Mouse (Mus musculus) fibroblast of lung, adult 2 months (primary cell): ENCODE results near the gene Gatd1.

Experiments
- DNase-seq: peaks from one replicate; pipeline ENCODE4 v3.0.0-alpha.2; 2011; ENCODE audit warnings: low read depth

Gene Gatd1

DNA sequence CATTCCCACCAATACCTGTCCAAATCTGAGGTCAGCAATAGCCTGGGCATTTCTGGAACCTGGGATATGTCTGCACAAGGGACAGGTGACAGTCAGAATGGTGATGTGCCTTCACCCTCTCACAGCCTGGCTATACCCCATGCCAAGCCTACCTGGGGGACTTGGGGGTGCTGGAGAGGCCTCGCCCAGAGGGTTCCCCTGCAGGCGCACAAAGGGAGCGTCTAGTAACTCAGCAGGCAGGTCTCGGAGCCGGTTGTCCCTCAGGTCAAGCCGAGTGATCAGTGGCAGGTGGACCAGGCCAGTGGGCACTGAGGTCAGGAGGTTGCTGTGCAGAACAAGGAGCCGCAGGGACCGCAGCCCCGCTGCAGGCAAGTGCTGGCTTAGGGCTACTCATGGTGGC, 27.5 kb upstream of the Gatd1 start:
- DNase-seq = no peak

DNA sequence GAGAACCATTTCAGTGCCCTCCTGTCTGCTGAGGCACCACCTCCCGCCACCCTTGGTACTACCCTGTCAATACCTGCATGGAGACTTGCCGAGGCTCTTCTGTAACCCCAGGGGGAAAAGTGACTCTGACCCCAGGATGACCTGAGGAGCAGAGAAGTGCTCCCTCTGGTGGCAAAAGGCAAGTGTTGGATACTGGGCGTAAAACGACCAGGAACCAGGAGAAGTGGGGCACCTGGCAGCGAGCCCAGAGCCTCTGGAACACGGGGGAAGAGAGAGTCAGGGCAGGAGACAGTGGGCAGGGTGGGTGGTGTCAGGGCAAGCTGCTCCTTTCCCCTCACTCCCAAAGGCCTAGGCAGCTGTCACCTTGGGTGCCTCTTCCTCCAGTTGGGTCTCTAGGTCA, 26.7 kb upstream of the Gatd1 start:
- DNase-seq = no peak

DNA sequence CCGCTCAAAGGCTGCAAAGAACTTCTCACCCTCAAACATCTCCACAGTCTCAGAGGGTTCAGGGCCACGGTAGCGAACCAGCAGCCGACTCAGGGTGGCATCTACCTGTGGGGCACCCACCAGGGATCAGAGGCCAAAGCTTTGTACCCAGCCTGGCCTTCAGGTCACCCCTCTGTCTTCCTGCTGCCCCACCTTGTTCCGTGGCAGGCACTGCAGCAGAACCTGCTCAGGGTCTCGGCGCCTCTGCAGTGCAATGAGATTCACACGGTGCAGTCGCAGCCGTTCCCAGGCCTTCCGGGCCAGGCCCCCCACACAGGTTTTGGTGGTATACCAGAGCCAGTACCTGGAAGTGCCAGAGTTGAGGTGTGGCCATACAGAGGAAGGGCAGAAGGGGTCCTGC, 25.9 kb upstream of the Gatd1 start:
- DNase-seq = no peak

DNA sequence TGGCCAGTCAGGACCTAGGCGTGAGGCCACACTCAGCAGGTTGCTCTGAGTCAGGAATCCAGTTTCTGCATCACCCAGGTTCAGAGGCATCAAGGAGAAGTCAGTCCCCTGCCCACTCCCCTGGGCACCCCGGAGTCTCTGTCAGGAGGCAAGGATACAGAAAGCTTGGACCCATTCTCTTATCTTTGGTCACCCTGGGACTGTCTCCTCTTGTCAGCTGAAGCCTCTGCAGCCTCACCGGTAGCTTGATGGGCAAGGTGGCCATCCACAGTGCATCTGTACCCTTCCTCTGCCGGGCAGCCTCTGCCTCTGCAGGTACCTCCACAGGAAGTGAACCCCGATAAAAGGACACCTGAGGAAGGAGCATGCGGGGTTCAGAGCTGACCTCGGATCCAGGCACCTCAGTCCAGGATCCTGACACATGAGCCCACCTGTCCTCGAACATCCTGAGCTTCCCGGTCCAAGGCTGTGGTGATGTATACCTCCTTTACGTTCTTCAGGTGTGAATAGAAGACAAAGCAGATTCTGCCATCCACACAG, 25.3 kb upstream of the Gatd1 start:
- DNase-seq = no peak

DNA sequence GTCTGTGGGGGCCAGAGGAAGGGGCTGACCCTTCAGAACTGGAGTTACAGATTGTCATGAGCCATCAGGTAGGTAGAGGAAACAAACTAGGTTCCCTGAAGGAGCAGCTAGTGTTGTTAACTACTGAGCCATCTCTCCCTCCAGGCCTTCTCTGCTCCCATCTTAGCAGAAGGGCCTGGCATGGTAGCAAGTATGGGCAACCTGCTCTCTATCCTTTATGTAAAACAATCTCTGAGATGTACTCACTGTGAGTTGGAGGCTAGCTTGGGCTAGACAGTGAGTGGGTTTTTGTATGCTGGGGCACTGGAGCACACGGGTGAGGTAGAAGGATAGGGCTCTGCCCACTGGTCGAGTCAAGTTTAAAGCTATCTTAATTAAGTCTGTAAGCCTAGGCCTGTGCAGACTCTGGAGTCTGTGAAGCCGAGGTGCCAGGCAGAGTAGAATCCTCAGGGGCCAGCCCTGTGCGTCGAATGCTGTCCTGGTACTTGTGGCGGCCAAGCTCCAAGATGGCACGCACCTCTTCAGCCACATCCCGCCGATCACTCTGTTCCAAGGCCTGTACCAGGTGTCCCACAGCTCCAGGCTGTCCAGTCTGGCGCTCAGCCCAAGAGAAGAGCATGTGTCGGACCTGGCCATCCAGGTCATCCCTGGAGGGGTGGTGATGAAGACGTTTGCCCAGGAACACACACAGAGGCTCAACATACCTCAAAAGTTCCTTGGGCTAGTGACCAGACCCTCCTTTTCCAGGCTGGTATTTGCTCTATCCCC, 24.4 kb upstream of the Gatd1 start:
- no peak for DNase-seq

DNA sequence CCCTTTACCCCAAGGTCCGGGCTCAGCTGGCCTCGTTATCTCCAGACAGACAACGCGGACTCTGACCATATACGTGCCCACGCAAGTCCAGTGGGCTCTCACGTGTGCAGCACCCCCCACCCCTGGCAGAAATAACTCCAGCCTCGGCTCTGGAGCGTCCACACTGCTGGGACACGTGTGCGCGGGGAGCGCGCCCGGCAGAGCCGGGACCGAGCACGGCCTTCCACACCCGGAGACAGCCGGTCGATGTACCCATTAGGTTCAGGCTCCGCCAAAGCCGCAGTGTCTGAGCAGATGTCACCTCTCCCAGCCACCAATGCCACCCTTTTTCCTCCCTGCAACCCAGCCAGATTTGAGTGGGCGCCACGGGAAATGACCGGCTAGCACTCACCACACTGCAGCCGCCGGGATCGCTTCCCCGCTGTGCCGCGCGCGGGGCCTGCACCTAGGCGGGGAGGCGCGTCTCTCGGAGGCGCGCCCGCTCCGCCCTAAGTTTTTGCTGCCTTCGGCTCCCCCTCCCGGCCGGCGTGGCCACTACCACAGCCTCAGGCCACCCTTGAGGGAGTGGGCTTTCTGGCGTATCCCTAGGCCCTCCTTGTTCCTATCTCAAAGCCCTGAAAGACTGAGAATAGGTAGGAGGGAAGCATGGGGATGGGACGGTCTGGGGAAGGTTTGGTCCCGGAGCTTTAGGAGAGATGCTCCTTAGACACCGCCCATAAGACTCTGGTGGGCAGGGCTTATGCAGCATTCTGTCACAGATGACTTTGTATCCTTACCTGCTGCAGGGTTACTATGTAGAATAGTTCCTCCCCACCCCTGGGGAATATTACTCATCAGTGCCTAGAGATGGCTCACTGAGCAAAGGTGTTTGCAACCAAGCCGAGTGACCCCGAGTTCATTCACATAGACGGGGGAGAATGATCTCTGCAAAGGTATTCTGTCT, 23.5 kb upstream of the Gatd1 start, which contains the start of gene Slc25a22:
Gene Slc25a22, minus strand, starts transcription at position 715 of the 943 bp plus-strand sequence.
- peak; percentile 46 for DNase-seq

DNA sequence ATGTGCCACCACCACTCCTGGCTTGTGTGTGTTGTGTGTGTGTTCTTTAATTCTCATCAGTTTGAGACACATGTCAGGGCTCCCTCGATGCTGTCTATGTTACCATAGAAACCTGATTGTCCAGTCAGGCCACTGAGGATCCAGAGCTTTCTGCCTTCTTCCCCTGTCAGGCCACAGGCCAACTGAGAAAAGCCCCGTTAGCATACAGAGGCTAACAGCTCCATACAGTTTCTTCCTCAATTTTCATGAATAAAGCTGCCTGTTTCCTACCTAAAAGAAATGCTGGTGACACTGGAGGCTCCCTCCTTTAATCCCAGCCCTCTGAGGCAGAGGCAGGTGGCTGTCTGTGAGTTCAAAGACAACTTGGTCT, 22.6 kb upstream of the Gatd1 start:
- DNase-seq = no peak

DNA sequence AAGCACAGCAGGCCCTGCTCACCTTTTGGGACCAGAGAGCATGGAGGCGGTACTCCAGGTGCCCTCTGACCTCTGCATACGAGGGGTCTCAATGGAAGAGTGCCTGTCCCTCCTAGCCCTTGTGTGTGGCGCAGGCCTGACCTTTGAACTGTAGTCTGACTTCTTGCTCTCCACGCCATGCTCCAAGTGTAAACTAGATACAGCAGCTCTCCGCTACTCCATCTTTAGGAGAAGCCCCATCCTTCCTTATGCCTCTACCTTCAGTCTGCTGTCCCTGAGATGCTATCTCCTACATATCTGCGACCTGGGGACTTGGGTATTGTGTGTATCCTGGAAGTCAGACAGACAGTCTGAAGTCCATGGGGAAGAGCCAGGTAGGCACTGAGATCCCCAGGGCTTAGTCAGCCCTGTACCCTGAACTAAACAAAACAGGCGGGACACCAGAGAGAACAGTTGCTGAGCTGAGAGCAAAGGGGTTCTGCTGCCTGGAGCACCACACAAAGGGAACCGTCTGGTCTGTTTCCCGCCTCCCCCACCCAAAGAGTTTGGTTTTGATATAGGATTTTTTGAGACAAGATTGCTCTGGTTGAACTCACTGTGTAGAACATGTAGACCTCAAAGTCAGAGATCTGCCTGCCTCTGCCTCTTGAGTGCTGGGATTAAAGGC, 22.1 kb upstream of the Gatd1 start:
- DNase-seq = no peak

DNA sequence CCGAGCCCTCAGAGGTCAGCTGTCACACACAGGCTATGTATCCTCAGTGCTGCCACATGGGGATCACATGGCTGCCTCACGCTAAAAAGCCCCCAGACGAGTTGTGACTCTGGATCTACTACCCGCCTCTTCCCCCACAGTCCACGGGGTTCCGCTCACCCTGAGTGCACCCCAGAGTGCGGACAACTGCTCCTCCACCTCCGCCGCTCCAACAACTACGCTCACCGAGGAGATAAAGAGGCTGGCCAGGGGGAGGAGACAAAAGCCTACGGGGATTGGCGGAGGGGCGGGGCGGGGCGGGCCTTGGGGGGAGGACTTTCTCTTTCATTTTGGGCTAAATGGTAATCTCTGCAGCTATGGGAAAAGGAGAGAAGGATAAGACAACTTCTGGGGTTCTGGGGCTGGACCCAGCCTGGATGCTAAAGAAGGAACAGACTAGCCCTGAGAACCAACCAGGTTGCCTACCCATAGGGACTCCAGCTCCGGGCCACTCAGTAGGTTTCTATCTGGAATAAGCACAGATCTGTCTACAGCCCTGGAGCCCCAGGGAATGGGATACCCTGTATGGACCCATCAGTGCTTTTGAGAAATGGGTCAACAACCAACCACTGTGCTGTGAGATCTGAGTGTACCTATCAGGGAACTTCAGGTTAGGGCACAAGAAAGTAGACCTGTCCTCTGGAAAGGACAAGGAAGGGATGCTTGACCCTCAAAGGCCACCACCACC, 21.4 kb upstream of the Gatd1 start:
- DNase-seq = no peak

DNA sequence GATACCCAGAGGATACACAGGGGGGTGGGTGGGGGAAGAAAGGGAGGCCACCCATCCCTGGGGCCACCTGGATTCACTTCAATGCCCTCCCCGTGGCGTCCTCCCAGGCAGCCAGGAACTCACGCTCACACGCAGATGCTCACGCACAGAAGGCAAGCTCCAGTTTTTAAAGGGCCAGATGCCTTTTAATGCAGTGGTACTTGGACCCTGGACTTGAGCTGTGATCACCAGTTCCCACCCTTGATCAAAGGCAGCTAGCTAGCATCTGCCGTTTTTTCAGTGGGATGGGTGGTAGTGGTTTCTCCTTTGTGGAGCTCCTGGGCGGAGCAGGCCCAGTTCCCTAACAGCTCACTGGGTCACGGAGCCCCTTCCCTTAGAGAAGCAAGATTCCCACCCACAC, 20.5 kb upstream of the Gatd1 start:
- no peak for DNase-seq

DNA sequence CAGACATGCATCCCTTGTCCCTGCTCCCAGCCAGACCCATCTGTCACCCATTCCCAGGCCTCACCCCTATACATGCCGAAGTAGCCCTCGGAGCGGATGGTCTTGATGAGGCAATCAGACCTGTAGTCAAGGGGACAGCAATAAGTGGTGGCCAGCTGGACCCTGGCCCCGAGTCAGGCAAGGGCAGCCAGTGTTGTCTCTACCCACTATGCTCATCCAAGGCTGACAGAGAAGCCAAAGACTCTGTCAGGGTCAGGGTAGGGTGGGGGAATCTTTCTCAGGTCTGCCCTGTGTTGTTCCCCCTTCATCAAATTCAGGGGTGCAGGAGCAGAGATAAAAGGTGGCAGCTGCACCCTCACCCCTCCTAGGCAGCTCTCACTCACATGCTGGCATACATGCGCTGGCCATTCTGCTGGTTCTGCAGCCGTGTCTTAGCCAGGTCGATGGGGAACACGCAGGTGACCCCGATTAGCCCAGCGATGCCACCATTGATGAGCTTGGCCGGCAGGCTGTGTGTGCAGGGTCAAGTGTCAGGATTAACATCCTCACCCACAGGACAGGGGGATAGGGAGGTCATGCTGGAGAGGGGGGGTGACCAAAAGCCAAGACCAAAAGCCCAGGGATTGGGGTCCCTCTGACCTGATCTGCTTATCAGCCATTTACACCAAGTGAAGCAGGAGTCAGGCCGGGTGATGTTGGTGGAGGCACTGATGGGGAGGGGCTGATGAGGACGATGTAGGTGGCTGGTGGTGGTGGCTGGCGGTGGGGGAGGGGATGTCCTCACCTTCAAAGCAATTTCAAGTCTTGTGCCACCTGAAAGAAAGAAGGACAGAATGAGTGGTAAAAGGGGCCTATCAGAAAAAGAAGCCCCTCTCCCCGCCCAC, 19.8 kb upstream of the Gatd1 start:
- DNase-seq = no peak

DNA sequence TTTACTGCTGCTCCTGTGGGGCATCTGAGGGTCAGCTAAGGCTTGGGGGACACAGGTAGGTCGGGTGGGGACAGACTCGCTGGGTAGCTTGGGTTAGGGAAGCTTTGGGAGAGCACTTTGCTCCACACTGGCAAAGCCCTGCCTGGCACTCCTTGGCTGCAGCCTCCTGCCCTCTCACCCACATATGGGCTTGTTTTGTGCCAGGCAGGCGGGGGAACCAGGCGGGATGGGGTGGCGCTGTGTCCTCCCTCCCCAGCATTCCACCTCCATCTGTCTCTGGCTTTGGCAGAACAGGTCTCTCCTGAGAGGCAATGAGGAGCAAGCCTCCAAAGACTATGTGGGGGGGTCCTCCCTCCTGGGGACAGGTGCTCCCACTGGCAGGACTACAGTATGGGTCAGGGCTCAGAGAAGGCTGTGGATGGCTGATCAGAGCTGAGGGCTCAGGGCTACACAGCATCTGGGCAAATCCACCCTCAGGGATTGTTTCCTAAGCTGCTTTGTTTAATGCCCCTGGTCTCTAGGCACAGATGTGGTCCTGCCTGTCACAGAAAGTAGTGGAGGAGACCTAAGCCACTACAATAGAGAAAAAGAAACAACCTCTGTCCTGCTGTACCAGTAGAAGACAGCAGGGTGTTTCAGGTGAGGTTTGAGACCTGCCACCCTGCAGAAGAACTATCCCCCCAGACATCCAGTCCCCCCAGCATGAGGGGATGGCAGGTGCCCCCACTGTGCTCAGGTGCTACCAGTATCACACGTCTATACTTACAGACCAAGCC, 19.0 kb upstream of the Gatd1 start:
- no peak for DNase-seq

DNA sequence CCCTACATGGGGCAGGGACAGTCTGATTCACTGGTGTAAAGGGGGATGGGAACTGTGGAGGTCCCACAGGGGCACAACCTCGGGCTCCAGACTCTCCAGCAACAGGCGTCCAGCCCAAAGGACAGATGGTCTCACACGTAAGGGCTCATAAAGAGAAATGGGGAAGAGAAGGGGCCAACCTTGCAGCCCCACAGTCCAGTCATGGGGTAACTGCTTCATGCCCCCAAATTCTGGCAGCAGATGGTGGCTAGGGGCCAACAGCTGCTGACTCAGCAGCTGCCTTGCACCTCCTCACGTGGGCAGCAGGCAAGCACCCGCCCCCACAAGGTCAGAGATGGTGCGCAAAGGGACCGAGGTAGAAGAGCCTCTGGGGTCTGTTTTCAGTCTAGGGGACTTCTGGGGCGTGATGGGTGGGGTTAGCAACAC, 18.3 kb upstream of the Gatd1 start:
- DNase-seq = no peak

DNA sequence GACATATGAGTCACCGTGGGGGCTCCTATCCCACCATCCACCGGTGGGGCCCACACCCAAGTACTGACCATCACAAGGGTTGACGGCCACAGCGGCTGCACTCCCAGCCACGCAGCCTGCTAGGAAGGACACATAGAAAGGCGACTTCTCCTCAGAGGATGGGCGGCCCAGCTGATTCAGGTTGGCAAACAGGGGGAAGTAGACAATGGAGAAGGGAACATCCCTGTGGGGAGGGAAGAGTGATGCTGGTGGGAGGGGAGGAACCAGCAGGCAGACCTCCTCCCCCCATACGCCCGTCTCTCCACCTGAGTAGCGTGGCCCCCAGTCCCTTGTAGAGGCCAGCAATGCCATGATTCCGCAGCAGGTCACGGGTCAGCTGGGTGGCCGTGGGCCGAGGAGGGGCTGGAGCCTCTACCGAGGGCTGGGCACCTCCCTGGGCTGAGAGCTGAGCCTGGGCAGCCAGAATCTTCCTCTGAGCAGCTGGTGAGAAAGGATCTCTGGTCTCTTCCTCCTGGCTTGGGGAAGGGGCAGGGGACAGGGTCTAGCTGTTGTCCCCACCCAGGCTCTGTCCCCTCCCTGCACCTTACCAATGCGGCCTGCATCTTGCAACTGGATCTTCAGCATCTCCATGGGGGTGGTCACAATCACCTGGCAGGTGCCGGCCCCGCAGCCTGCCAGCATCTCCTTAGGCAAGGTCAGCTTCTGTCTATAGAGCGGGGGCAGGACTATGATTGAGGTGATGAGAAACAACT, 17.7 kb upstream of the Gatd1 start:
- DNase-seq = no peak

DNA sequence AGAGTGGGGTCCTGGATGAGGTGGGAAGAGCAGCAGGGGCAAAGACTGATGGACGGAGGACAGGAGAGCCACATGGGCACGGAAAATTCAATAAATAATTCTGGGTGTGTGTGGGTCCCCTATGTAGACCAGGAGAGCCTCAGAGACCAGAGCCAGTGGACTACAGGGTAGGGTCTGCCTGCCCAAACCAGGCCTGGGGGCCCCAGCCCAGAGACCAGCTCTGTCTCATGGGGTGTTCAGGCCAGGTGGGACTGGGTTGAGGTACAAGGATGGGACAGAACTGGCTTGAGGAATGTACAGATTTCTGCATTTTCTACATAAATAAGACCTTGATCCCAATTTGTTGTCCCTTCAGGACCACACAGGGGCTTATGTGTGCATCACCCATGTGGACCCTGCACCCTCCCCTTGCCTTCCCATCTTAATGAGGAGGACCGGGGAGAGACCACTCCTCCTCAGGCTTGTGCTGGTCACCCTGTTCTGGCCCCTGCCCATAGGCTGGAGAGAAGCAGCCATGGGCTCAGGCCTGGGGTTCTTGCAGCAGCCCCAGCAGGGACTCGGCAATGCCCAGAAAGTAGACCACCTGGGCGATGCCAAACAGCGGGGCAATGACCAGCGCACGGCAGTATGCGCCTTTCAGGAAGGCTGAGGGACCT, 16.8 kb upstream of the Gatd1 start:
- no peak for DNase-seq

DNA sequence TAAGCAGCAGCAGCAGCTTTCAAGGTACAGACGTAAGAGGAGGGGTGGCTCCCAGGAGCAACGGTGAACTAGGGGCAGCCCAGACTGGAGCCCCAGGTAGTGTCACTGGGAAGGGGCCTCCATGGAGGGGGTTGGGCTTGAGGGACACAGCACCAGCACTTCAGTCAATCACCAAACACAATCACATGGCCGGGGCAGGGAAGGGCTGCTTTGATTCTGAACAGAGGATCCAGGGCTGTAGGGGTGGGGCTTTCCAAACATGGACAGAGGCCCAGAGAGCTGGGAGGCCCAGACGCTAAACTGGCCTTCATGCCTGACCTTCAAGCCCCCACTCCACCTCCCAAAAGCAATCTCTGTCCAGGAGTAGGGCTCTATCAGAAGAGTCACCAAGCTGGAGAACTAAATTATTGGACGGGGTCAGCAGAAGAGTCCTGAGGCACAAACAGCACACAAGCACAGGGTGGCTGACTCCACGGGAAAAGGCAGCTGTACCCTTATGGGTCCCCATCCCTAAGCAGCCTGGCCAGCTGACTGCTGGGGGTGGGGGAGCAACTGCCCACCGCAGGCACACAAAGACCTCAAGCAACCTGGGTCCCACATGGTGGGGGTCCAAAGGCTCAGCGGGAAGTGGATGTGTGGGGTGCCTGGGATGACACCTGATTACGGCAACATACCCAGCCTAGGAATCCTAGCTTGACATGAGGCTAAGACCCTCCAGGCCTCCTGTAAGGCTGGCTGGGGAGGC, 16.1 kb upstream of the Gatd1 start:
- no peak for DNase-seq

DNA sequence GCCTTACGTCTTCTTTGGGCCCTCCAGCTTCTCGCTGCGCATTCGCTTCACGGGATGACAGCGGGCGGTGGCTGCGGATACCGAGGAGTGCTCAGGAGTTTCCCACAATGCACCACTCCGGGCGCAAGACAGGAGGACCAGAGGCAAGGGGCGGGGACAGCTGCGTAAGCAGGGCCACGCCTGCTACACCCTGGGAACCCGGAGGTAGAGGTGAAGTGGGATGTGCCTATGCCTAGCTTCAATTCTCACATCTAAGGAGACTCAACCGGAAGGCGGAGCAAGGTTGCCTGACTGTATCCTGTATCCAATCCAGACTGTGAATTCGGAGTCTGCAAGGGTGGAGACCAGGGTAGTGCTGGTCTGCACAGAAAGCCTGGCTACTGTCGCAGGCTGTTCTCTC, 15.4 kb upstream of the Gatd1 start, which contains the start of gene Cend1:
Gene Cend1, minus strand, starts transcription at position 182 of the 400 bp plus-strand sequence.
- no peak for DNase-seq

DNA sequence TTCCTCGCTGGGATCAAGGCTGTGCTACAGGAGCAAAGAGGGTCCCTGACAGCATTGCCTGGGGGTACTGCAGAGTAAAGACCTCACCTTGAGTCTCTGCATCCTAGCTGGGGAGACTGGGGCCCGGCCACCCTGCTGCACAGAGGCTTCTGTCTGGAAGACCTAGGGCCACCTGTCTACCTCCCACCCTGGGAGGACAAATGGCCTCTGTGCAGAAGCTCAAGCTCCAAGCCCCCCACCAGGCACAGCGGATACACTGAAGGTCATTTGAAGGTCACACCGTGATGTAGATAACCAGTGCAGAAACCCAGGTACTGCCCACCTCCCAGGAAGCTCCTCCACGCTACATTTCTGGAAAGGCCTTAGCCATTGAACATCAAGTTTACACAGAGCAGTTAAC, 14.8 kb upstream of the Gatd1 start:
- DNase-seq = no peak
